Mouse (Mus musculus) MEL (cell line): ENCODE measurements around the gene Washc1. TPM values are rescaled to one million over a fixed set of nuclear protein-coding genes. Genes with fewer than 3 reads are reported as not detected.

Experiments
- DNase-seq: peaks from one replicate; pipeline ENCODE4 v3.0.0; 2011; ENCODE audit warnings: low read depth, low spot score
- H3K27ac ChIP-seq: 2 replicates; pipeline ENCODE4 v1.5.1; 2012; ENCODE audit warnings: low read depth, mild to moderate bottlenecking, control low read depth, low read length, moderate library complexity; ENCODE audit not compliant: control insufficient read depth
- H3K27me3 ChIP-seq, 2 experiments: fragments of 150-350 bp in 1 of 2; sonication (generic) in 1 of 2; 2 replicates each; pipeline ENCODE4 v1.6.1; 2012; ENCODE audit warnings: low read length in 2 of 2, mild to moderate bottlenecking in 2 of 2, improper control_type of control experiment in 1 of 2, moderate library complexity in 1 of 2; ENCODE audit not compliant: insufficient read depth in 2 of 2, control insufficient read depth in 1 of 2
- H3K36me3 ChIP-seq, 2 experiments: 2 replicates each; pipeline ENCODE4 v1.6.1; 2012 to 2014; ENCODE audit warnings: low read length in 2 of 2, improper control_type of control experiment in 1 of 2, inconsistent platforms in 1 of 2, mild to moderate bottlenecking in 1 of 2; ENCODE audit not compliant: insufficient read depth in 2 of 2, control insufficient read depth in 1 of 2
- H3K4me1 ChIP-seq, 2 experiments: fragments of 150-350 bp in 1 of 2; sonication (generic) in 1 of 2; 2 replicates each; pipeline ENCODE4 v1.6.1; 2012; ENCODE audit warnings: low read length in 2 of 2, improper control_type of control experiment in 1 of 2, mild to moderate bottlenecking in 1 of 2; ENCODE audit not compliant: insufficient read depth in 2 of 2, control insufficient read depth in 1 of 2
- H3K4me3 ChIP-seq, 2 experiments: fragments of 150-350 bp in 1 of 2; sonication (generic) in 1 of 2; 2 replicates each; pipeline ENCODE4 v1.5.1; 2012; ENCODE audit warnings: low read depth in 2 of 2, low read length in 2 of 2, mild to moderate bottlenecking in 2 of 2, moderate library complexity in 2 of 2, control low read depth in 1 of 2, improper control_type of control experiment in 1 of 2; ENCODE audit not compliant: control insufficient read depth in 1 of 2, insufficient read depth in 1 of 2
- H3K79me2 ChIP-seq: 2 replicates; pipeline ENCODE4 v1.6.1; 2012; ENCODE audit warnings: mild to moderate bottlenecking, low read length, moderate library complexity; ENCODE audit not compliant: control insufficient read depth, poor library complexity, insufficient read depth
- H3K9ac ChIP-seq: 2 replicates; pipeline ENCODE4 v1.6.1; 2012; ENCODE audit warnings: low read depth, mild to moderate bottlenecking, control low read depth, low read length, moderate library complexity; ENCODE audit not compliant: control insufficient read depth, poor library complexity, severe bottlenecking
- H3K9me3 ChIP-seq: fragments of 150-350 bp; sonication (generic); replicated peaks from 2 replicates; pipeline ENCODE4 v1.6.1; 2012; ENCODE audit warnings: mild to moderate bottlenecking, low read length, improper control_type of control experiment, moderate library complexity; ENCODE audit not compliant: insufficient read depth
- E2F4 ChIP-seq: IDR thresholded peaks from 2 replicates; pipeline ENCODE4 v1.6.1; 2011; ENCODE audit warnings: low read depth, low read length, improper control_type of control experiment, borderline replicate concordance
- ELF1 ChIP-seq: IDR thresholded peaks from 2 replicates; pipeline ENCODE4 v1.6.1; 2014; ENCODE audit warnings: low read depth, mild to moderate bottlenecking, inconsistent platforms, low read length, improper control_type of control experiment, moderate library complexity
- EP300 ChIP-seq, 2 experiments: IDR thresholded peaks; 2 replicates each; pipeline ENCODE4 v1.6.1; 2011; ENCODE audit warnings: improper control_type of control experiment in 2 of 2, low read length in 2 of 2, low read depth in 1 of 2, mild to moderate bottlenecking in 1 of 2
- ETS1 ChIP-seq: IDR thresholded peaks from 2 replicates; pipeline ENCODE4 v1.6.1; 2012; ENCODE audit warnings: low read depth, mild to moderate bottlenecking, inconsistent platforms, low read length, improper control_type of control experiment, moderate library complexity
- GABPA ChIP-seq: IDR thresholded peaks from 2 replicates; pipeline ENCODE4 v1.6.1; 2012; ENCODE audit warnings: low read depth, mild to moderate bottlenecking, inconsistent platforms, low read length, improper control_type of control experiment, moderate library complexity
- HCFC1 ChIP-seq: IDR thresholded peaks from 2 replicates; pipeline ENCODE4 v1.6.1; 2012; ENCODE audit warnings: low read depth, mild to moderate bottlenecking, inconsistent platforms, low read length, improper control_type of control experiment, moderate library complexity
- JUND ChIP-seq: IDR thresholded peaks from 2 replicates; pipeline ENCODE4 v1.6.1; 2011; ENCODE audit warnings: low read depth, mild to moderate bottlenecking, improper control_type of control experiment, low read length
- MAFK ChIP-seq: IDR thresholded peaks from 2 replicates; pipeline ENCODE4 v1.6.1; 2011; ENCODE audit warnings: low read depth, mild to moderate bottlenecking, low read length, improper control_type of control experiment, borderline replicate concordance
- MAX ChIP-seq: IDR thresholded peaks from 2 replicates; pipeline ENCODE4 v1.6.1; 2011; ENCODE audit warnings: low read length, improper control_type of control experiment
- MAZ ChIP-seq: IDR thresholded peaks from 2 replicates; pipeline ENCODE4 v1.6.1; 2012; ENCODE audit warnings: low read depth, mild to moderate bottlenecking, inconsistent platforms, low read length, improper control_type of control experiment
- POLR2A ChIP-seq, 2 experiments: IDR thresholded peaks; 2 replicates each; pipeline ENCODE4 v1.6.1; 2011 to 2012; ENCODE audit warnings: low read length in 2 of 2, mild to moderate bottlenecking in 2 of 2, control low read depth in 1 of 2, improper control_type of control experiment in 1 of 2, low read depth in 1 of 2, moderate library complexity in 1 of 2; ENCODE audit not compliant: control insufficient read depth in 1 of 2, insufficient read depth in 1 of 2, poor library complexity in 1 of 2
- POLR2AphosphoS2 ChIP-seq: IDR thresholded peaks from 2 replicates; pipeline ENCODE4 v1.6.1; 2011; ENCODE audit warnings: low read length, improper control_type of control experiment
- RCOR1 ChIP-seq: IDR thresholded peaks from 2 replicates; pipeline ENCODE4 v1.6.1; 2012; ENCODE audit warnings: low read depth, mild to moderate bottlenecking, inconsistent platforms, low read length, improper control_type of control experiment
- SIN3A ChIP-seq: IDR thresholded peaks from 2 replicates; pipeline ENCODE4 v1.6.1; 2012; ENCODE audit warnings: low read length, improper control_type of control experiment, inconsistent platforms
- SMC3 ChIP-seq: IDR thresholded peaks from 2 replicates; pipeline ENCODE4 v1.6.1; 2011; ENCODE audit warnings: low read depth, low read length, improper control_type of control experiment
- TAL1 ChIP-seq: IDR thresholded peaks from 2 replicates; pipeline ENCODE4 v1.6.1; 2012; ENCODE audit warnings: mild to moderate bottlenecking, inconsistent platforms, low read length, moderate library complexity, mixed read lengths
- TBP ChIP-seq: IDR thresholded peaks from 2 replicates; pipeline ENCODE4 v1.8.0; 2011; ENCODE audit warnings: low read depth, low read length, improper control_type of control experiment
- USF1 ChIP-seq: IDR thresholded peaks from 2 replicates; pipeline ENCODE4 v1.6.1; 2014; ENCODE audit warnings: low read depth, mild to moderate bottlenecking, inconsistent platforms, low read length, improper control_type of control experiment, moderate library complexity
- ZC3H11A ChIP-seq: IDR thresholded peaks from 2 replicates; pipeline ENCODE4 v1.6.1; 2012; ENCODE audit warnings: low read depth, mild to moderate bottlenecking, inconsistent platforms, low read length, improper control_type of control experiment
- ZMIZ1 ChIP-seq: IDR thresholded peaks from 2 replicates; pipeline ENCODE4 v1.6.1; 2012; ENCODE audit warnings: low read depth, mild to moderate bottlenecking, inconsistent platforms, low read length, improper control_type of control experiment, moderate library complexity
- polyA plus RNA-seq, 2 experiments: library from polyadenylated mRNA; stranded (reverse) in 1 of 2; unstranded in 1 of 2; fragments of >175 nt in 1 of 2; fragments of >200 nt in 1 of 2; gene quantifications; 2 replicates each; pipeline versions ENCODE4 v1.2.1 to v1.2.4; 2012; ENCODE audit warnings: low replicate concordance in 2 of 2, low read depth in 1 of 2; ENCODE audit not compliant: insufficient read length in 2 of 2, insufficient read depth in 1 of 2, missing spikeins in 1 of 2
- total RNA-seq: library from RNA; depleted of rRNA; stranded (reverse); fragments of 300-350 nt; gene quantifications from 2 replicates; pipeline ENCODE4 v1.2.3, GENCODE M21; 2012

The Washc1 gene
- total and polyA plus RNA-seq, 3 experiments = 37.0 to 58.6 TPM; not detected in 1

- peaks cover 12% of the 10 kb centered on the region for H3K79me2 ChIP-seq
- H3K27ac ChIP-seq = no peak overlapping the region
- peaks cover 0 to 11% of the 10 kb centered on the region in 2 experiments; a peak in 3 of 4 replicates for H3K4me1 ChIP-seq
- H3K27me3 ChIP-seq = no peaks in the 10 kb centered on the region
- TF ChIP-seq POLR2A (IDR thresholded peaks at IDR 0.05; ENCODE audit: control insufficient read depth in 1 of 2, insufficient read depth in 1 of 2, low read depth in 1 of 2, low read length in 2 of 2, poor library complexity in 1 of 2) (no peak), TAL1 (no peak), EP300 (IDR thresholded peaks at IDR 0.05; ENCODE audit: low read depth in 1 of 2, low read length in 2 of 2) (no peak), MAZ (no peak), GABPA (no peak), TBP (no peak), RCOR1 (no peak)
- H3K9me3 ChIP-seq = no peaks in the 10 kb centered on the region
- peaks cover 0 to 8% of the 10 kb centered on the region in 2 experiments; a peak in 3 of 4 replicates for H3K36me3 ChIP-seq
- DNase-seq = no peak
- H3K4me3 ChIP-seq = no peak overlapping the region
- H3K9ac ChIP-seq = no peak overlapping the region
Measured at GRCm38 (mm10) chr17:66108198-66108597, 3.1 kb upstream of the Washc1 start.

GRCm38 (mm10) chr17:66110746-66111145, 599 bp upstream of the Washc1 start:
- Histone ChIP-seq H3K79me2 (peaks cover 12% of the 10 kb centered on the region), H3K9me3 (no peaks in the 10 kb centered on the region), H3K9ac (peak overlapping the region; percentile 78), H3K4me1 (peaks cover 0 to 11% of the 10 kb centered on the region in 2 experiments; a peak in 3 of 4 replicates), H3K4me3 (peak overlapping the region; percentile 78 to 90), H3K27ac (peak overlapping the region; percentile 44; the same call in 1 of the 2 replicates), H3K36me3 (peaks cover 0 to 8% of the 10 kb centered on the region in 2 experiments), H3K27me3 (no peaks in the 10 kb centered on the region)
- TF ChIP-seq HCFC1 (no peak), GABPA (no peak), TBP (no peak), SMC3 (no peak), ETS1 (no peak), POLR2AphosphoS2 (no peak), ZMIZ1 (no peak), EP300 (IDR thresholded peaks at IDR 0.05; ENCODE audit: low read depth in 1 of 2, low read length in 2 of 2) (no peak), MAZ (no peak), MAX (no peak)
- DNase-seq = peak; percentile 49

DNA sequence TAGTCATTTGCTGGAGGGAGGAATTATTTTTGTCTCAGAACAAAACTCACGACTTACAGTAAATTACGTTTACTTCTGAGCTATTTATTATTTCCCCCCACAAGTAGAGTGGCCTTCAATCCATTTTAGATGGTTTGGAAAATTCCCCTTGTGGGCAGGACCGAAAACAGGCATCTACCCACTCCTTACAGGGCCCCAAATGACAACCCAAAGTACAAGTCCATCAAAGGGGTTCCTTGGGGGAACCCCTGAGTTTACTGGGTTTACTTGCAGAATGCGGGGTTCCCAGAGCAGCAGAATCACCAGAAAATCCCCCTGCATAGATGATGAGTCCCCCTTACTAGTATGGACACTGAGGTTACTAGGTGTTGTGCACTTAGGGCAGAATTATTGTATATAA, 821 bp downstream of the Washc1 start:
- Histone ChIP-seq H3K4me1 (peaks cover 0 to 11% of the 10 kb centered on the region in 2 experiments; a peak in 3 of 4 replicates), H3K36me3 (peaks cover 0 to 8% of the 10 kb centered on the region in 2 experiments), H3K79me2 (peaks cover 12% of the 10 kb centered on the region), H3K4me3 (peak overlapping the region; percentile 78 to 90), H3K9me3 (no peaks in the 10 kb centered on the region), H3K9ac (peak overlapping the region; percentile 78), H3K27me3 (no peaks in the 10 kb centered on the region), H3K27ac (peak overlapping the region; percentile 51)
- TF ChIP-seq MAZ (no peak), E2F4 (no peak), USF1 (no peak), ELF1 (no peak), JUND (no peak), EP300 (IDR thresholded peaks at IDR 0.05; ENCODE audit: low read depth in 1 of 2, low read length in 2 of 2) (no peak), GABPA (no peak), MAFK (no peak), SIN3A (no peak), MAX (no peak), ZC3H11A (no peak)
- DNase-seq = no peak
